Mouse (Mus musculus) liver, postnatal 0 days (tissue): ENCODE results near the gene Smad9.

Source experiments
- CTCF ChIP-seq: sonication (generic); IDR thresholded peaks from 2 replicates; pipeline ENCODE4 v1.5.1; 2016; ENCODE audit warnings: antibody characterized with exemption, low read depth
- EP300 ChIP-seq: IDR thresholded peaks from 2 replicates; pipeline ENCODE4 v1.6.1; 2016; ENCODE audit warnings: antibody characterized with exemption, low read depth, mild to moderate bottlenecking

DNA sequence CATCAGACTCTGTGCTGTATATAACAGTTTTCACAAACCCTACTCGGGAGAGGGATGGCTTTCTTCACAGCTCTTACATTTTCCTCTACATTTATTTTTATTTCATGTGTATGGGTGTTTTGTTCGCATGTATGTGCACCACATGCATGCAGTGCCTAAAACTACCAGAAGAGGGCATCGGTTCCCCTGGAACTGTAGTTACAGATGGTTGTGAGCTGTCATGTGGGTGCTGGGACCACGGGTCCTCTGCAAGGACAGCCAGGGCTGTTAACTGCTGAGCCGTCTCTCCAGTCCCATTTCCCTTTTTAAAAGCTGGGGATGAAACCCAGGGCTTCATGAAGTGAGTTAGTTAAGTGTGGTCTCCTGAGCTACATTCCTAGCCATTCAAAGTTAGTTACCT, 40.0 kb downstream of the Smad9 start:
- TF ChIP-seq CTCF (peak; percentile 45), EP300 (no peak)
